Mouse (Mus musculus) embryonic facial prominence, embryonic 14.5 days (tissue): ENCODE results near the gene Wdr89. TPM values are rescaled to one million over a fixed set of nuclear protein-coding genes. Genes with fewer than 3 reads are reported as not detected.
A peak's percentile ranks its signal among the peaks of the same experiment; 100 is the strongest.
"Not testable (repeated sequence)": the region's sequence is repeated elsewhere in the genome, so short reads cannot be mapped to it uniquely, and the experiment has no call there.

Experiments
- ATAC-seq: fragments of 200-750 bp; cut with Nextera tagmentation; 2 replicates; pipeline ENCODE4 v1.8.0; 2017; ENCODE audit warnings: low read depth, moderate number of reproducible peaks, moderate TSS enrichment
- DNase-seq: peaks from one replicate; pipeline ENCODE4 v3.0.0-alpha.2; 2015; ENCODE audit warnings: low spot score
- H3K27ac ChIP-seq: fragments of 300-500 bp; sonication (generic); replicated peaks from 2 replicates; pipeline ENCODE4 v1.5.1; 2014; ENCODE audit warnings: low read depth, mild to moderate bottlenecking, low read length, moderate library complexity
- H3K27me3 ChIP-seq: fragments of 300-500 bp; sonication (generic); replicated peaks from 2 replicates; pipeline ENCODE4 v1.6.1; 2014; ENCODE audit warnings: low read length; ENCODE audit not compliant: control insufficient read depth, insufficient read depth
- H3K36me3 ChIP-seq: fragments of 300-500 bp; sonication (generic); 2 replicates; pipeline ENCODE4 v1.6.1; 2014; ENCODE audit warnings: low read length, mixed read lengths; ENCODE audit not compliant: control insufficient read depth, insufficient read depth
- H3K4me1 ChIP-seq: fragments of 300-500 bp; sonication (generic); 2 replicates; pipeline ENCODE4 v1.6.1; 2014; ENCODE audit warnings: antibody characterized with exemption, low read length; ENCODE audit not compliant: control insufficient read depth, insufficient read depth
- H3K4me2 ChIP-seq: fragments of 300-500 bp; sonication (generic); 2 replicates; pipeline ENCODE4 v1.6.1; 2014; ENCODE audit warnings: low read depth, mild to moderate bottlenecking, low read length, moderate library complexity, mixed read lengths
- H3K4me3 ChIP-seq: fragments of 300-500 bp; sonication (generic); 2 replicates; pipeline ENCODE4 v1.5.1; 2014; ENCODE audit warnings: low read depth, mild to moderate bottlenecking, low read length
- H3K9ac ChIP-seq: fragments of 300-500 bp; sonication (generic); 2 replicates; pipeline ENCODE4 v1.6.1; 2014; ENCODE audit warnings: low read depth, mild to moderate bottlenecking, low read length, moderate library complexity, mixed read lengths
- H3K9me3 ChIP-seq: fragments of 300-500 bp; sonication (generic); 2 replicates; pipeline ENCODE4 v1.6.1; 2016; ENCODE audit warnings: low read length; ENCODE audit not compliant: control insufficient read depth
- WGBS: fragments of 180-500 bp; shearing (Covaris S2); extraction: QIAGEN DNeasy Blood & Tissue Kit; methylation state at CpG from one replicate; pipeline ENCODE4 v1.1.7; 2014; 5-methylcytosine and 5-hydroxymethylcytosine counted together
- polyA plus RNA-seq: library from polyadenylated mRNA; unstranded; fragments of >200 nt; fragmentation: Nextera tagmentation; extraction: Ambion mirVana; gene quantifications from 2 replicates; pipeline ENCODE4 v1.2.1, GENCODE M21; 2014

Gene Wdr89
- polyA plus RNA-seq, 1 experiment from 2014 or later, result 10.2 TPM

- H3K4me3 ChIP-seq, result peak overlapping the region; percentile 21
- no peaks in the 10 kb centered on the region for H3K36me3 ChIP-seq
- H3K9me3 ChIP-seq, result 0 out of 2 replicates have a peak, but pooled peaks cover 6% of the 10 kb centered on the region
- DNase-seq, result peak; percentile 20
- H3K4me2 ChIP-seq, result peak overlapping the region; percentile 55
- ATAC-seq, result 0 out of 2 replicates have a peak, but pooled peaks have one; percentile 37
- 0 out of 2 replicates have a peak overlapping the region, but pooled peaks have one; percentile 28 for H3K27ac ChIP-seq
- WGBS, result 28% methylated on average over 21 of the region's 21 CpGs
- H3K9ac ChIP-seq, result peak overlapping the region; percentile 47
- no peaks in the 10 kb centered on the region for H3K27me3 ChIP-seq
- peaks cover 8% of the 10 kb centered on the region for H3K4me1 ChIP-seq
Observed at GRCm38 (mm10) chr12:75701173-75702083, 32.1 kb upstream of the Wdr89 start.

- no peak overlapping the region for H3K4me2 ChIP-seq
- no peak overlapping the region for H3K4me3 ChIP-seq
- DNase-seq (no peak), ATAC-seq (no peak)
- no peaks in the 10 kb centered on the region for H3K27me3 ChIP-seq
- no peak overlapping the region for H3K9ac ChIP-seq
- 91% methylated on average over 3 of the region's 3 CpGs for WGBS
- 0 out of 2 replicates have a peak, but pooled peaks cover 6% of the 10 kb centered on the region for H3K9me3 ChIP-seq
- no peak overlapping the region for H3K27ac ChIP-seq
- no peaks in the 10 kb centered on the region for H3K36me3 ChIP-seq
- peaks cover 8% of the 10 kb centered on the region for H3K4me1 ChIP-seq
Observed at GRCm38 (mm10) chr12:75698692-75699091, 29.4 kb upstream of the Wdr89 start.

GRCm38 (mm10) chr12:75695845-75696244 is 26.5 kb upstream of the Wdr89 start:
- H3K4me1 ChIP-seq, ATAC-seq, H3K27ac ChIP-seq, H3K4me3 ChIP-seq, H3K27me3 ChIP-seq, DNase-seq, H3K9me3 ChIP-seq, H3K4me2 ChIP-seq, H3K36me3 ChIP-seq, H3K9ac ChIP-seq: not testable (repeated sequence)
- WGBS, result 82% methylated on average over 1 of the region's 1 CpGs

- Histone ChIP-seq H3K4me3 (no peak overlapping the region), H3K4me2 (no peak overlapping the region), H3K9ac (no peak overlapping the region), H3K27ac (no peak overlapping the region), H3K9me3 (no peaks in the 10 kb centered on the region), H3K27me3 (no peaks in the 10 kb centered on the region), H3K4me1 (no peaks in the 10 kb centered on the region), H3K36me3 (no peaks in the 10 kb centered on the region)
- no peak for ATAC-seq
- WGBS, result 82% methylated on average over 2 of the region's 2 CpGs
- DNase-seq, result no peak
Observed at GRCm38 (mm10) chr12:75689003-75689402, 19.7 kb upstream of the Wdr89 start.

GRCm38 (mm10) chr12:75687314-75687713 is 18.0 kb upstream of the Wdr89 start:
- no peak overlapping the region for H3K4me2 ChIP-seq
- H3K9me3 ChIP-seq, result no peaks in the 10 kb centered on the region
- H3K9ac ChIP-seq, result no peak overlapping the region
- H3K36me3 ChIP-seq, result no peaks in the 10 kb centered on the region
- H3K27me3 ChIP-seq, result no peaks in the 10 kb centered on the region
- H3K27ac ChIP-seq, result no peak overlapping the region
- 66% methylated on average over 4 of the region's 4 CpGs for WGBS
- H3K4me1 ChIP-seq, result no peaks in the 10 kb centered on the region
- no peak for ATAC-seq
- no peak for DNase-seq
- H3K4me3 ChIP-seq, result no peak overlapping the region

GRCm38 (mm10) chr12:75684026-75684425 is 14.7 kb upstream of the Wdr89 start:
- WGBS, result 86% methylated on average over 4 of the region's 4 CpGs
- H3K9me3 ChIP-seq, DNase-seq, H3K4me2 ChIP-seq, H3K9ac ChIP-seq, ATAC-seq, H3K4me3 ChIP-seq, H3K4me1 ChIP-seq, H3K27ac ChIP-seq, H3K27me3 ChIP-seq, H3K36me3 ChIP-seq: not testable (repeated sequence)

- no peaks in the 10 kb centered on the region for H3K27me3 ChIP-seq
- H3K9me3 ChIP-seq, result no peaks in the 10 kb centered on the region
- no peak overlapping the region for H3K4me2 ChIP-seq
- H3K4me3 ChIP-seq, result no peak overlapping the region
- no peaks in the 10 kb centered on the region for H3K36me3 ChIP-seq
- no peak overlapping the region for H3K9ac ChIP-seq
- DNase-seq (no peak), ATAC-seq (no peak)
- H3K4me1 ChIP-seq, result no peaks in the 10 kb centered on the region
- WGBS, result 90% methylated on average over 4 of the region's 4 CpGs
- no peak overlapping the region for H3K27ac ChIP-seq
Observed at GRCm38 (mm10) chr12:75683598-75683997, 14.3 kb upstream of the Wdr89 start.

- Histone ChIP-seq H3K4me2 (no peak overlapping the region), H3K9ac (no peak overlapping the region), H3K4me3 (no peak overlapping the region), H3K36me3 (no peaks in the 10 kb centered on the region), H3K9me3 (no peaks in the 10 kb centered on the region), H3K27ac (no peak overlapping the region), H3K27me3 (no peaks in the 10 kb centered on the region), H3K4me1 (no peaks in the 10 kb centered on the region)
- WGBS, result 50% methylated on average over 2 of the region's 2 CpGs
- ATAC-seq, result no peak
- DNase-seq, result no peak
Observed at GRCm38 (mm10) chr12:75682842-75683241, 13.5 kb upstream of the Wdr89 start.

- no peaks in the 10 kb centered on the region for H3K27me3 ChIP-seq
- ATAC-seq, result no peak
- H3K4me2 ChIP-seq, result no peak overlapping the region
- no peaks in the 10 kb centered on the region for H3K4me1 ChIP-seq
- no peak overlapping the region for H3K4me3 ChIP-seq
- H3K9me3 ChIP-seq, result no peaks in the 10 kb centered on the region
- no peak overlapping the region for H3K9ac ChIP-seq
- DNase-seq, result no peak
- H3K36me3 ChIP-seq, result no peaks in the 10 kb centered on the region
- no peak overlapping the region for H3K27ac ChIP-seq
- 74% methylated on average over 4 of the region's 4 CpGs for WGBS
Observed at GRCm38 (mm10) chr12:75681101-75681500, 11.8 kb upstream of the Wdr89 start.
